Mouse (Mus musculus) midbrain, embryonic 12.5 days (tissue): ENCODE results near the gene Kcna4. TPM values are rescaled to one million over a fixed set of nuclear protein-coding genes. Genes with fewer than 3 reads are reported as not detected.

Experiments
- ATAC-seq: fragments of 200-750 bp; cut with Nextera tagmentation; 2 replicates; pipeline ENCODE4 v1.8.0; 2017; ENCODE audit warnings: low read depth, moderate TSS enrichment, moderate library complexity; ENCODE audit not compliant: low FRiP score
- H3K27ac ChIP-seq: fragments of 300-500 bp; sonication (generic); replicated peaks from 2 replicates; pipeline ENCODE4 v1.5.1; 2016; ENCODE audit warnings: mild to moderate bottlenecking
- H3K27me3 ChIP-seq: fragments of 300-500 bp; sonication (generic); 2 replicates; pipeline ENCODE4 v1.6.1; 2016; ENCODE audit warnings: mild to moderate bottlenecking
- H3K36me3 ChIP-seq: fragments of 300-500 bp; sonication (generic); 2 replicates; pipeline ENCODE4 v1.6.1; 2016
- H3K4me1 ChIP-seq: fragments of 300-500 bp; sonication (generic); 2 replicates; pipeline ENCODE4 v1.6.1; 2016
- H3K4me2 ChIP-seq: fragments of 300-500 bp; sonication (generic); replicated peaks from 2 replicates; pipeline ENCODE4 v1.6.1; 2016; ENCODE audit warnings: mild to moderate bottlenecking, moderate library complexity
- H3K4me3 ChIP-seq: fragments of 300-500 bp; sonication (generic); 2 replicates; pipeline ENCODE4 v1.5.1; 2016; ENCODE audit warnings: mild to moderate bottlenecking
- H3K9ac ChIP-seq: fragments of 300-500 bp; sonication (generic); replicated peaks from 2 replicates; pipeline ENCODE4 v1.6.1; 2016; ENCODE audit warnings: mild to moderate bottlenecking, moderate library complexity
- H3K9me3 ChIP-seq: fragments of 300-500 bp; sonication (generic); 2 replicates; pipeline ENCODE4 v1.6.1; 2016; ENCODE audit warnings: mild to moderate bottlenecking
- WGBS: fragments of 180-500 bp; shearing (Covaris S2); methylation state at CpG from one replicate; pipeline ENCODE4 v1.1.7; 2016; 5-methylcytosine and 5-hydroxymethylcytosine counted together
- polyA plus RNA-seq: library from polyadenylated mRNA; unstranded; fragments of >200 nt; fragmentation: Nextera tagmentation; extraction: Ambion mirVana; gene quantifications from 2 replicates; pipeline ENCODE4 v1.2.1, GENCODE M21; 2016

Gene Kcna4
- polyA plus RNA-seq, 1 experiment from 2014 or later = 5.3 TPM

GRCm38 (mm10) chr2:107324090-107324489, 33.7 kb downstream of the Kcna4 start:
- ATAC-seq = no peak
- WGBS = 85% methylated on average over 3 of the region's 3 CpGs
- Histone ChIP-seq H3K4me2 (no peak overlapping the region), H3K4me1 (no peaks in the 10 kb centered on the region), H3K9me3 (no peaks in the 10 kb centered on the region), H3K36me3 (no peaks in the 10 kb centered on the region), H3K9ac (no peak overlapping the region), H3K27ac (no peak overlapping the region), H3K4me3 (no peak overlapping the region), H3K27me3 (no peaks in the 10 kb centered on the region)

GRCm38 (mm10) chr2:107327276-107327675, 36.8 kb downstream of the Kcna4 start:
- H3K27me3 ChIP-seq = no peaks in the 10 kb centered on the region
- no peak for ATAC-seq
- H3K4me2 ChIP-seq = no peak overlapping the region
- H3K36me3 ChIP-seq = no peaks in the 10 kb centered on the region
- H3K27ac ChIP-seq = no peak overlapping the region
- no peaks in the 10 kb centered on the region for H3K9me3 ChIP-seq
- H3K9ac ChIP-seq = no peak overlapping the region
- 96% methylated on average over 3 of the region's 3 CpGs for WGBS
- H3K4me3 ChIP-seq = no peak overlapping the region
- no peaks in the 10 kb centered on the region for H3K4me1 ChIP-seq

GRCm38 (mm10) chr2:107341291-107341690, 50.9 kb downstream of the Kcna4 start:
- WGBS = 88% methylated on average over 3 of the region's 3 CpGs
- H3K9ac ChIP-seq = no peak overlapping the region
- H3K4me3 ChIP-seq = no peak overlapping the region
- H3K27ac ChIP-seq = no peak overlapping the region
- H3K4me1 ChIP-seq = no peaks in the 10 kb centered on the region
- no peaks in the 10 kb centered on the region for H3K27me3 ChIP-seq
- H3K4me2 ChIP-seq = no peak overlapping the region
- ATAC-seq = no peak
- H3K36me3 ChIP-seq = no peaks in the 10 kb centered on the region
- H3K9me3 ChIP-seq = no peaks in the 10 kb centered on the region

GRCm38 (mm10) chr2:107344807-107345206, 54.4 kb downstream of the Kcna4 start:
- Histone ChIP-seq H3K4me1 (no peaks in the 10 kb centered on the region), H3K27me3 (no peaks in the 10 kb centered on the region), H3K4me3 (no peak overlapping the region), H3K4me2 (no peak overlapping the region), H3K36me3 (no peaks in the 10 kb centered on the region), H3K9ac (no peak overlapping the region), H3K27ac (no peak overlapping the region), H3K9me3 (no peaks in the 10 kb centered on the region)
- WGBS = 76% methylated on average over 4 of the region's 4 CpGs
- no peak for ATAC-seq

- H3K4me1 ChIP-seq = no peaks in the 10 kb centered on the region
- no peak overlapping the region for H3K27ac ChIP-seq
- 77% methylated on average over 4 of the region's 4 CpGs for WGBS
- no peaks in the 10 kb centered on the region for H3K27me3 ChIP-seq
- H3K9ac ChIP-seq = no peak overlapping the region
- no peak overlapping the region for H3K4me3 ChIP-seq
- H3K4me2 ChIP-seq = no peak overlapping the region
- H3K9me3 ChIP-seq = no peaks in the 10 kb centered on the region
- H3K36me3 ChIP-seq = no peaks in the 10 kb centered on the region
- no peak for ATAC-seq
Measured at GRCm38 (mm10) chr2:107345299-107345698, 54.9 kb downstream of the Kcna4 start.

Other genes with a start within 250 kb of the Kcna4 start
- not detected in 2 replicates for gene Fshb, start 231.0 kb upstream of the Kcna4 start, polyA plus RNA-seq